Mouse (Mus musculus): Measurements from ENCODE around the gene Rab15.
"Not testable (repeated sequence)": the region's sequence is repeated elsewhere in the genome, so short reads cannot be mapped to it uniquely, and the experiment has no call there.

Gene Rab15

GRCm38 (mm10) chr12:76818908-76819307 lies 3.8 kb downstream of the Rab15 start:
- DNase-seq (ENCODE audit: low spot score), result no peak

- no peak for DNase-seq (ENCODE audit: low spot score)
These were observed 4.6 kb downstream of the Rab15 start for GRCm38 (mm10) chr12:76818120-76818519.

GRCm38 (mm10) chr12:76817176-76817575 lies 5.5 kb downstream of the Rab15 start:
- DNase-seq (ENCODE audit: low spot score), result no peak

DNA sequence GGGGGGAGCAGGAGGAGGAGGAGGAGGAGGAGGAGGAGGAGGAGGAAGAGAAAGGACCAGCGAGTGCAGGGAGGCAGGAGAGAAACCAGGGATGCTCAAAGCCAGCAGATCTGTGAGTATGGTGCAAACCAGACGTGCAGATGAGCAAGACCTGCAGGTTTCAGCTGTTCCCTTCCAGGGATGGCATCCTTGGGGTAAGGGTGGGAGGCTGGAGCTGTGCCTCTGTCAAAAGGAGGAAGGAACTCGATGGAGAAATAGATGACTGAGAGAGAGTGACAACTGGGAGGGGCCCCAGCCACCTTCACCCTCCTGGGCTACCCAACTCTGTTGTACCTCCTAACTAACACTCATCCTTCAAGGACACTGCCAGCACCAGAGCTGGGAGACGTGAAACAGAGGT lies 6.0 kb downstream of the Rab15 start:
- DNase-seq (ENCODE audit: low spot score), result no peak

DNA sequence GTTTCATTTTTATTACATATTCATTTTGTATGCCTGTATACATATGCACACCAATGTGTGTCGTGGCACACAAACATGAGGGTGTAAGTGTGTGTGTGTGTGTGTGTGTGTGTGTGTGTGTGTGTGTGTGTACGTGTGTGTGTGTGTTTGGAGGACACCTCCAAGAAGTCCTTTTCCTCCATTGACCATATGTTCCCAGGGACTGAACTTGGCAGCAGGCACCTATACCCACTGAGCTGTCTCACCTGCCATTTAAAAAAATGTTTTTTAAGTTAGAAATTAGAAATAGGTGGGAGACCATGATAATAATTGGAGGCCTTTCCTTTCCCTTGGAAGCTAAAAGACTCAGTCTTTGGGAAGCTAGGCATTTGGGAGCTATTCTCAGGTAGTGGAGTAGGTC lies 8.6 kb downstream of the Rab15 start:
- no peak for DNase-seq (ENCODE audit: low spot score)

GRCm38 (mm10) chr12:76813543-76813942 lies 9.2 kb downstream of the Rab15 start:
- no peak for DNase-seq (ENCODE audit: low spot score)

DNA sequence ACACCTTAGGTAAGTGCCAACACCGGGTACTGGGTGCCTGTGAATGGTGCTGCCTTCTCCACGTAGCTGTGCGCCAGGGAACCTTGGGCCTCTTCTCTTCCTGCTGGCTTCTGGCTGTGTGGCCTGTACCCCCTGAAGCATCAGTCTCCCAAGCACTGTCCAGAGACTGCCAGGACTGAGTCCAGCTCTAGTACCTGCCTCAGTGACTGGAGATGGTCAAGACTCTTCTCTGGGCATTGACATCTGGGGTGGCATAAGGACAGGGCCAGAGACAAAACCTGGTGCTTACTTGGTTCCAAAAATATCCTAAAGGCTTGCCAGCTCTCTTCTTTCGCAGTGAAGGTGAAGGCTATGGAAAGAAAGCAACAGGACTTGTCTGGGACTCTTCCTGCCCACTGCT lies 11.7 kb downstream of the Rab15 start:
- DNase-seq (ENCODE audit: low spot score), result no peak

- DNase-seq (ENCODE audit: low spot score), result no peak
These were observed 12.2 kb downstream of the Rab15 start for GRCm38 (mm10) chr12:76810491-76810890.

DNA sequence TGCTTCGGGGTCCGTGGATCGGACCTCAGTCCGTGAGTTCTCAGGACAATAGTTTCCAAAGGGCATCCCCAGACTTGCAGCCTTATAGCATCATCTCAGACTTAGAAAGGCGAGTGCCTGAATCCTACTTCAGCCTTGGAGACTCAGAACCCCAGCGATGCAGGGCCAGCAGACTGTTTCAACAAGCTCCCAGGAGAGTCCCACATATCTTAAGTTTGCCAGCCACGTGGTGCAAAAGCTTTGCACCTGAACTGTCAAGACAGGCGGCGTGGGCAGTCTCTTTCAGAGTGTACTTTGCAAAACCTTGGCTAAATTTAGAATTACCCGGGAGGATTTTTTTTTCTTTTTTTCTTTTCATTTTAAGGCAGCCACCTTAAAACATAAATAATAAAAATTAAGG lies 14.9 kb downstream of the Rab15 start:
- DNase-seq (ENCODE audit: low spot score), result no peak

DNA sequence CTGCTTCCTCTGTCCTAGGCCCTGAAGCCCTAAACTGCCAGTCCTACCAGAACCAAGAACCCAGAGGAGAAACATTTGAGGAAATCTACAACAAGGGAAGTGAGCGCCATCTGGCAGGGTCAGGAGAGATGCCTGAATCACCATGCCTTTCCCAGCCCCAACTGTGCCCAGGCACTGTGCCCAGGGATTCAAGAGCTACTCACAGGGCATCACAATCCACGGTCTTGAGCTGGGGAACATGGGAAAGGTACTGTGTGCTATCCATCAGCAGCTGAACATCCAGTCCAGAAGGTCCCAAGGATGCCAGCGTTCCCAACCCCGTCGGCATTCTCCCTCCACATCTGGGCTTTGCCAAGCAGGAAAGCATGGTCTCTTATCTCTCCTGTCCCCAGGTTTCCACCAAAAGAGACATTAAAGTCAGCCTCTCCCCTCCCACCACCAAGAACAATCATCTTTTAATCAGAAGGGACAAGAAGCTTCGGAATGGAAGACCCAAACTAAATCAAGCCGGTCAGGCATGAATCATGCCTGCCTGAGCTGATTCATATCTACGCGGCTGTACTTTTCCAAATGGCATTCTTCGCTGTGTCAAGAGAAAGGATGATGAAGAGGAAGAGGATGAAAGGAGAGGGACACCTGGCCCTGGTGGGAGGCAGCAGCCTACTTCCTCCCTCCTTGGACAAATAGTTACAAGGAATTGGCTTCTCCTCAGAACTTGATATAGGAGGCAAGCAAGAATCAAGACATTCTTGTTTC lies 17.5 kb downstream of the Rab15 start:
- DNase-seq (ENCODE audit: low spot score), result no peak

DNA sequence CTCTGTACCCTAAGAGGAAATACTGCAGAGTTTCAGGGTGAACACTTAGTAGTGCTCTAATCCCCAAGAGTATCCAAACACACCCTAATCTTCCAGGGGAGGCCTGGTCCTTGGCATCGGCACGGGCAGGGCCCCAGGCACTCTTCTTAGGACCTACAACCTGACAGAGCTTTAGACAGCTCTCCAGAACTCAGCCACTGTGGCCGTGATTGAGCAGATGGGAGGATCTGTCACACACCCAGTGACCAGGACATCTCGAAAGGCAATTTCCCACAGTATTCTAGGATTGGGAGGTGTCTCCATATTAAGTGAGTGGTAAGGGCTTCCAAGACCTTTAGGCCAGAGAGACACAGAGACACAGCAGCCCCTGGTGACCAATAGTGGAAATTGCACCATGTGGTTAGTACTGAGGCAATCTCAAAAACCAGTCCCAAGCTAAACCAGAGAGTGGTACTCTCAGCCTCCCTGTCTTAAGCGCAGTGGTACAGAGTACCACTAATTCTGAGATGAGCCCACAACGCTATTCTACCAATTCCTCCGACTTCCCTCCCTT lies 18.9 kb downstream of the Rab15 start:
- DNase-seq (ENCODE audit: low spot score), result no peak

GRCm38 (mm10) chr12:76803028-76803427 lies 19.7 kb downstream of the Rab15 start:
- no peak for DNase-seq (ENCODE audit: low spot score)

GRCm38 (mm10) chr12:76798008-76798720 lies 24.5 kb downstream of the Rab15 start:
- DNase-seq (ENCODE audit: low spot score), result no peak

DNA sequence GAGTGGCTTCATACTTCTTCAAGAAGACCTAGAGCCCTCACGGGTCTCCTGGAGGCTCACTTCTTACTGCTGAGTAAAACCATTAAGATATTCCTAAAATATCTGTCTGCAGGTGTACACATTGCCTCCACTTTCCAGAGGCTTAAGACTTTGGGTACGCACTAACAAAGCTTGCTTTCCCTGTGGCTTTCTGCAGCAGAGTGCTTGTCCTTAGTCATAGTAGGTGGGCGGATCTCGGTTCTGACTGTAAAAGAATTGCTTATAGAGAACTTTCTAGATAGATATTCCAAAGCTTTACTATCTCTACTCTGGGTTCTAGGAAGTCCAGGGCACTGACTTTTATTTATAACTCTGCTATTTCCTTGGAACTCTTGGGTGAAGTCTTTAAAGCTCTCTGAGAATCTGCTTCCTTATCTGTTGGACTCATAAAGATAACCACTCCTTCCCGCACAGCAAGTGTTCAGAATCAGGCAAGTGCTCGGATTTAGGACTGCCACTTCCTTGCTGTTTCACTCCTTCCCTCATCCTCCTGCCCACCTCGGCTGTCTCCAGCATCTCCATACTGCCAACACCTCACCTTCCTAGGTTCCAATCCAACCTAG lies 25.7 kb downstream of the Rab15 start:
- DNase-seq (ENCODE audit: low spot score), result no peak

- DNase-seq (ENCODE audit: low spot score), result no peak
These were observed 27.4 kb downstream of the Rab15 start, which contains the start of gene Gpx2 for GRCm38 (mm10) chr12:76795350-76795749. Gene Gpx2, minus strand, starts transcription at chr12:76795554.

DNA sequence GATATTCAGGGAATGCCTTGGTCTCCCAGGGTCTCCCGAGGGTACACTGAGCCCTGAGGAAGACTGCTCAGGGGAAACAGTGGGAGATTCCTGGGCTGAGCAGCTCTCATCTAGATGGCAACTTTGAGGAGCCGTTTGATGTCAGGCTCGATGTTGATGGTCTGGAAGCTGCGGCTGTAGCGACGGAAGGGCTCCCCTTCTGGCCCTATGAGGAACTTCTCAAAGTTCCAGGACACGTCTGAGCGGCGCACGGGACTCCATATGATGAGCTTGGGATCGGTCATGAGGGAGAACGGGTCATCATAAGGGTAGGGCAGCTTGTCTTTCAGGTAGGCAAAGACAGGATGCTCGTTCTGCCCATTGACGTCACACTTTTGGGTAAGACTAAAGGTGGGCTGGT lies 30.2 kb downstream of the Rab15 start:
- not testable (repeated sequence) for DNase-seq (ENCODE audit: low spot score)

GRCm38 (mm10) chr12:76790446-76791084 lies 32.1 kb downstream of the Rab15 start:
- DNase-seq (ENCODE audit: low spot score), result no peak

DNA sequence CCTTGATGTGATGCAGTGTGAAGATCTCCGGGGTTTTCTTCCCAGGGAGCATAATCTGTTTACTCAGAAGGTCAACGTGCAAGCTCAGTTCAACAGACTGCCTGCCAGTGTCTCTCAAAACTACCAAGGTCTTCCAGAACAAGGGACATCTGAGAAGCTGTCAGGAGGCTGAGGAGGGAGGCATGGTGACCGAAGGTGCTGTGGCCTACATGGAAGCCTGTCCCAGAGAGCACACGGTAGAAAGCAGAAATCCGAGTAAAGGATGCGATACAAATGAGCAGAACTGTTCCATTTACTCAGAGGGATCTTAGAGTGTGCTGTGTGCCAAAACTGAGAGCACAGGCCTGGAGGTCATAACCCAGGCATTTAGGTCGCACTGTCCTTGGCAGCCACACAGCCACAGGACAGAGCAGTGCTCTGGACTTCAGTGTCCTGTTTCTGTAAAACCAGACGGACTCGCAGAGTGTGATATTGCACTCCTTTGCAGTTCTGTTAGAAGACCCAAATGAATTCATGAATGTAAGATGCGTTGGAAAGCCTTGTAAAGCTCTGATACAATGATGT lies 38.6 kb downstream of the Rab15 start:
- DNase-seq (ENCODE audit: low spot score), result no peak

GRCm38 (mm10) chr12:76780639-76781468 lies 41.9 kb downstream of the Rab15 start:
- DNase-seq (ENCODE audit: low spot score), result no peak

- no peak for DNase-seq (ENCODE audit: low spot score)
These were observed 42.8 kb downstream of the Rab15 start for GRCm38 (mm10) chr12:76779951-76780350.

All from urinary bladder, postnatal 10 days (tissue).